Comparison of ENCODE assay signal across 14 mouse cellular contexts in genomic region chr3:34653977-34654500, GRCm38 (mm10). TPM values are rescaled to one million over a fixed set of nuclear protein-coding genes. Genes with fewer than 3 reads are reported as not detected.
DNase-seq lines count a peak whose midpoint lies in the region; TF ChIP-seq lines count a peak whose summit lies in the region.
"Had no signal": no experiment of that assay in that cellular context is flagged by ENCODE, and none has a peak within 500 bp of the region (broad histone marks: within the 10 kb centered on the region; RNA-seq: fewer than 3 reads in every experiment).

No protein-coding gene starts in this region.

- peak; percentile 88 for DNase-seq in embryo, embryonic 10.5 days (ENCODE audit: low spot score)
- peak; percentile 76 for DNase-seq in hindbrain, embryonic 10.5 days (ENCODE audit: low spot score)
- DNase-seq in neural tube, embryonic 10.5 days (ENCODE audit: extremely low spot score, low spot score) = peak; percentile 58
- no peak for DNase-seq in MN1 (ENCODE audit: low spot score)
- no peak for DNase-seq in adipocyte (ENCODE audit: low spot score)
- DNase-seq in kidney, adult 11 months = no peak
- DNase-seq in kidney, postnatal 14 days = no peak
- DNase-seq: cerebellum, adult 9-10 months; layer of hippocampus, adult 9-11 months; right cerebral cortex, adult 18-20 months; thymus, adult 2 months had no signal

- peaks cover 79% of the 10 kb centered on the region for H3K36me3 ChIP-seq in E14TG2a.4 (ENCODE audit: insufficient read depth, low read length)
- H3K36me3 ChIP-seq in hindbrain, embryonic 10.5 days = peaks cover 25% of the 10 kb centered on the region

- 1% methylated on average over 9 of the region's 9 CpGs for WGBS in hindbrain, embryonic 10.5 days

- H3K27ac ChIP-seq in hindbrain, embryonic 10.5 days = peak overlapping the region; percentile 93

- H3K27me3 ChIP-seq in E14TG2a.4 (ENCODE audit: insufficient read depth, low read length) = no peaks in the 10 kb centered on the region
- H3K27me3 ChIP-seq in hindbrain, embryonic 10.5 days (ENCODE audit: insufficient read depth, poor library complexity, severe bottlenecking) = peaks cover 46% of the 10 kb centered on the region

- no peaks in the 10 kb centered on the region for H3K9me3 ChIP-seq in E14TG2a.4 (ENCODE audit: low read length)
- no peaks in the 10 kb centered on the region for H3K9me3 ChIP-seq in hindbrain, embryonic 10.5 days

- peak overlapping the region; percentile 98 for H3K4me3 ChIP-seq in E14TG2a.4 (replicated peaks; ENCODE audit: low read length)
- peak overlapping the region; percentile 68 for H3K4me3 ChIP-seq in hindbrain, embryonic 10.5 days
- H3K4me3 ChIP-seq: megakaryocyte, embryonic 14.5 days had no signal

- H3K4me1 ChIP-seq in E14TG2a.4 (replicated peaks; ENCODE audit: low read depth, low read length) = peaks cover 45% of the 10 kb centered on the region
- H3K4me1 ChIP-seq in hindbrain, embryonic 10.5 days (replicated peaks) = peaks cover 52% of the 10 kb centered on the region

- no peak for TF ChIP-seq CTCF in E14TG2a.4 (conservative IDR thresholded peaks at IDR 0.05; ENCODE audit: low read length)

RNA-seq across cellular contexts. Expression of gene Sox2, which starts 3.8 kb away (rescaled TPM):
- 23.4 and 24.2 TPM in 2 replicates for polyA plus RNA-seq in hindbrain, embryonic 10.5 days (2016; fragmentation: Nextera tagmentation; extraction: Ambion mirVana)
- polyA plus RNA-seq: liver, adult 2 months had no signal

Comparison
In these comparisons a context has a peak if more than half of its experiments do, and no peak if none do; other contexts are left out.
1. DNase-seq: peak in embryo, embryonic 10.5 days (single experiment), hindbrain, embryonic 10.5 days (single experiment) and neural tube, embryonic 10.5 days (single experiment); none in MN1 (single experiment), adipocyte (single experiment), kidney, adult 11 months (single experiment) and kidney, postnatal 14 days (single experiment).